Mouse (Mus musculus) adrenal gland, postnatal 25 days (tissue): ENCODE results near the gene Antxr1. TPM values are rescaled to one million over a fixed set of nuclear protein-coding genes. Genes with fewer than 3 reads are reported as not detected.
A peak's percentile ranks its signal among the peaks of the same experiment; 100 is the strongest.

ENCODE experiments used
- DNase-seq: peaks from one replicate; pipeline ENCODE4 v3.0.0; 2021; ENCODE audit warnings: mixed read lengths
- long read RNA-seq: library from polyadenylated mRNA; stranded (forward); transcript quantifications from one replicate; pipeline ENCODE4 v2.0.0, GENCODE M21; 2021
- total RNA-seq: library from RNA; stranded (reverse); gene quantifications from 2 replicates; pipeline ENCODE4 v1.2.3, GENCODE M21; 2021

Antxr1 gene
- total RNA-seq: 16.5 and 19.4 TPM in 2 replicates
- long read RNA-seq, partial matches to known transcripts: 1 of 4 reads
- long read RNA-seq, other reads (novel, unspliced or antisense): 3 of 4 reads

DNA sequence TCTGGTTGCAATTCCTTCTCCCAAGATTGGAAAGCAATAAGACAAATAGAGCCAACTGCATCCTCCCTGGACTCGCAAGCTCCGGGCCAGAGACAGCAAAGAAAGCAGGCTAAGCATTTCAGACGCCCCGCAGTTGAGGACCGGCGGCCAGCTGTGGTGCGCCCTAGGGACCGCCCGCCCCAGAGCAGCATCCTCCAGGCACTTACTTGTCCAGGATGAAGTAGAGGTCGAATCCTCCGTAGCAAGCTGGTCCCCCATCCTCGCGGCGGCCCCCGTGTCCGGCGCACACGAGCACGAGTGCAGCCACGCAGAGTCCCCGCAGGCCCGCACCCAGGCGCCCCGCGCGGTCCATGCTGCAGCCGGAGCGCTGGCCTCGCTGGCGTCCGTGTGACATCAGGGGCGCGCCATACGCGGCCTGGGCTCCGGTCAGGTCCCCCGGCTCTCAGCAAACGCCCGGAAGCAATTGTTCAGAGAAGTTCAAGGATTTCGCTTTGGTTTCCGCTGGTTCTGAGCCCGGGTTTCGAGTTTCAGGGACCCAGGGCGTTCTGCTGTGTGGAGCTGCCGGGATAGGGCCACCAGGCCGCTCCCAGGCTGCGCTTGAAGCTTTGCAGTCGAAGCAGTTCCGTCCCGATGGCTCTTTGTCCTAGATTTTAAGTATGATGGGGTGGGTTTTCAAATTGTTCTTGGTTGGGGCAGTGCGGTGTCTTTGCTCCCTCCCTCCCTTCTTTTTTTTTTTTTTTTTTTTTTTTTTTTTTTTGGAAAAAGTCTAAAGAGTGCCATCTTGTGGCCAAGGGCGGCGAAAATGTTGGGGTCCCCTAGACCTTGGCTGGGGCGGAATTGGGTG lies at the start of gene Antxr1:
Gene Antxr1 (minus strand): TSS at position 731 of the 844 bp plus-strand sequence.
- peak; percentile 53 for DNase-seq

DNA sequence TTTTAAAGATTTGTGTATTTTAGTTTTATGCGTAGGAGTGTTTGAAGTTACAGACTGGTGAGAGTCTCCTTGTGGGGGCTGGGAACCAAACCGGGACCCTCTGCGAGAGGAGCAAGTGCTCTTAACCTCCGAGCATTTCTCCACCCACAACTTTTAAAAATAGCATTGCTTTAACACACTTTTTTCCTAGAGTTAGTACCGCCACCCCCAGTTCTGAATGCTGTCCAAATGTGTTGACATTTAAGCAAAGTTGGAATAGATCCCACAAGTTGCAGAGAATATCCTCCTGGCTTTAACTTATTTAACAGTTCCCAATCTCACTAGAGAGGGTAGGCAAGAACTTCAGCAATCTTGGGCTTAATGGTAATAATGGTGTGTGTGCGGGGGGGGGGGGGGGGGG lies 49.1 kb upstream of the Antxr1 start:
- no peak for DNase-seq

DNA sequence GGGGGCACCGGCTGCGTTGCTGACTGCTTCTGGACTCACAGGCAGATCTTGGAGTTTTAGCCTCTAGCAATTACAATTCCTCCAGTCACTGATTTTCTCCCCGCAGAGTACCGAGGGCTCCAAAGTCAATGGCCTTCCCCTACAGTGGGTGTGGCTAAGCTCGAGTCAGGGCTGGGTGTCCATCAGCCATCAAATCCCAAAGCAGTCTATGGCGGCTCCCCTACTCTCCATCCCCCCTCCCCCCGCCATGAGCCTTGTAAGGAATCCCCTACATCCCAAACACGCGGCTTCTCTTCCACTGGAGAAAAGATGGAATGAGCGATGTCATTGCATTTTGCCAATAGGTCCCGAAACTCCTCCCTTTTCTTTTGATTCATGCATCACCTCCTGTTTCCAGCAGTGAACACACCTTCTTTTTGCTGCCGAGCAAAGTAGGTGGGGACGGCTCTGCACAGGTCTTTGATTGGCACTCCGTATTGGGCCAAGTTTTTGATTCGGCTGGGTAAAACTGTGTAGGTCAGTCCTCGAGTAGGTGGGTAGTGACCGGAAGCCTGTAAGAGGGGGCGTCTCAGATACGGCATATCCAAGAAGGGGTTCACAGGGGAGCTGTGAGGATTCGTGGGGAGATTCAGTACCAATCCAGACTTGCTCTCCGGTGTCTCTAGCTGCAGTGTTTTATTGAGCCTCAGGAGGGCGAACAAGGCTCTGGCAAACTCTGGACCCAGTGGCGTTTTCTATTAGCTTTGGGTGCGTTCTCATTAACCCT lies 48.5 kb upstream of the Antxr1 start:
- DNase-seq: no peak

DNA sequence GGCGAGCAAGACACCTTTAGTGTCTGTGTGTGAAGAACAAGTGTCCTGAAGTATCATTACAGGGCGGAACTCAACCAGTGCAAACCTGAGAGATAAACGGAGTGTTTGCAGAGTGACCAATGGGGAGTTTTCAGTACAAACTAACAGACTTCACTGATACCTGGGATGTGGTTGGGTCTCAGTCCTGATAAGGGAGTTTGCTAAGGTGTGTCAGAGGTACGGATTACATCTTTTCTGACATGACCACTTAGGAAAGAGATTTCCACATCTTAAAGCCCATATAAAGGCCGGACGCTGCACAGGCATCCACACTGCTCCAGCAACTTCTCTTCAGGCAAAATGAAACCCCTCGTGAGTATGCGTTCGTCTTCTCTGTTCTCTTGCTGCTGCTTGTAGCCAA lies 37.4 kb upstream of the Antxr1 start, which contains the start of gene Gkn2:
Gene Gkn2 (plus strand): TSS at position 301 of the 400 bp plus-strand sequence.
- no peak for DNase-seq

DNA sequence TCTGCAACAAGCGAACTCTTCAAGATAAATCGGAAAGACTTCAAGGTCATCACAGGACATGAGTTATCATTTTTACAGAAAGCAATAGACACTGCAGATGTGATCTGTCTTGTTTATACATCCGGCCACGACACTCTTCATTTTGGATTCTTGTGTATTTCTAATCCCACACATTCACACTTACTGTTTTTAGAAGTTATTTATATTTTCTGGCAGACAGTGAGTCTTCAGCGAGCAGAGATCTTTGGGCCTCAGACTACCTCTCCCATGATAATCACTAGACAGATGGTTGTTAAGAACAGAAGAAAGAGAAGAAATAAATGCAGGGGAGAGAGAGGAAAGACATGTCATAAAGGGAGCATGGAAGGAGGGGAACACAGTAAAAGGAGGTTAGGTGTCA lies 33.6 kb upstream of the Antxr1 start:
- no peak for DNase-seq

DNA sequence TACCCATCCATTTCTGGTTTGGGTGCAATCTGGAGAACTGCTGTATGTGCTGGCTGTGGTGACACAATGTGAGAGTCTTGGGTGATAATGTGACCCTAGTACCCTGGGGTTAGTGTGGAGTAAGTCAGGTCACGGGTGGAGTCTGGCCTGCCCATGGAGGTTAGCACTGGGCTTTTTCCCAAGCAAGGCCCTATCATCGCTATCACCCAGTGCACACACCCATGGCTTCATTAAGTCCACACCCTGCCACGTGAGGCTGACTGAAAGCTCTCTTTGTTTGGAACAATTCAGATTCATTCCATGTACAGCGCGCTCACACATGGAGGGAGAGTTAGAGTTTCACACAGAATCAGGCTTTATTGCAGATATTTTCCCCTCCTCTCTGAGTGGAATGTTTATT lies 18.8 kb upstream of the Antxr1 start:
- DNase-seq: no peak

DNA sequence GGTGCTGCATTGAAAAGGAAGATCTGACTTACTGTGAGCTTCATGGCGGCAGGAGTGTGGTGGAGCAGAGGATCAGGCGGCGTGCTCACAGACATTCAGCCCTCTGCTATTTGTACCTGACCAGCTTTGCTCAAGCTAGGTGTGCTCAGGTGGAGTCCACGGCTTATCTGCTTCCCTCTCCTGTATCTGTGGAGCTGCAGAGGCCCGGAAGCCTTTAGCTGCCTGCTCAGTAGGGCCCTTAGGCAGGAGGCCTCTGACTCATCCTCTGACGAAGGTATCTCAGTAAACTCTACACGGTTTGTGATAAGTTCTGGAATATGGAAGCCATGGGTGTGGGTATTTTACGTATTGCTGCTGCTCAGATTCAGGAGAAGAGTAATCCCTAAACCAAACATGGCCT lies 15.2 kb upstream of the Antxr1 start, which contains the start of gene Gkn1:
Gene Gkn1 (minus strand): TSS at position 114 of the 400 bp plus-strand sequence.
- DNase-seq: no peak

DNA sequence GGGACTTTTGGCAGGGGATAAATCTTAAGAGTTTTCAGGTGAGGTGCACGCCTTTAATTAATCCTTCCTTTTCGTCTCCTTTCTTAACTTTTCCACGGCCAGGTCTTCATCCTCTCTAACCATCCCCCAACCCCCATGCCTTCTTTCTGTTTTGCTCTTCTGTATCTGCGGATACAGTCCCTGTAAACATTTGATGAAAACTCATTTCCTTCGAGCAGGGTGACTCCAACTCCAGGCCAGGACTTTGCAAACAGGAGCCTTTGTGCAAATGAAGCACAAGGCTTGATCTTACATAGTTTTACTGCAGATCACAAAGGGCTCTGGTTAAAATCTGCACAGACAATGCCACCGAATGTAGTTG lies 294 bp upstream of the Antxr1 start:
- no peak for DNase-seq

DNA sequence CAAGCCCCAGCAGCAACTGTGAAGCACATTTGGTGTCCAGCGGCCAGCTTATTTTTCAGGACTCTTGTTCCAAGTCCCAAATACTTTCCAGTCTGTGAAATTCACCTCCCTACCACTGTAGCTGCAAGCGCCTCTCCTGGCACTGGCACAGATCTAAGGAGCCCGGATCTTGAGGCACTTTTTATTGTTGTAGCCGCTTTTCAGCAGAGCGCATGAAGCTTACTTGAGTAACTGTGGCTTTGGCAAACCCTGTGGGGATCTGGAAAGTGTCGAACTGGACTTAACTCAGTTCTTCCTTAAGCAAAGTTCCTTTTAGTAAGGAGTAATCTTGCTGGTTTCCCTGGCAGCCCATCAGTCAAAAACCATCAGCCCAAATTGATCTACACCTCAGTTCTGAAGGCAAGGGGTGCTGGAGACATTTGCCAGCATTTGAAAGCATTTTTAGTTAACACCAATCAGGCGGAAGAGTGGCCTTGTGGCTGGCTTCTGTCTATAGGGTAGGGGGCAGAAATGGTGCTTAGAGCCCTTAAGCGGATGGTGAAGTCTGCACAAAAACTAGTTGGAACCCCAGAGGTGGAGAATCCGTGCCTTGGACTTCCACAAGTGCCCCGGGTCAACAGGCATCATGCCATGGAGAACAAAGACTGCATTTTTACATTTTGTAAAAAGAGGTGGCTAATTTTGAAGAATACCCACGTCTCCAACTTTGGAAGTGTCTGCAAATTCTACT lies 1.1 kb downstream of the Antxr1 start:
- DNase-seq: no peak

DNA sequence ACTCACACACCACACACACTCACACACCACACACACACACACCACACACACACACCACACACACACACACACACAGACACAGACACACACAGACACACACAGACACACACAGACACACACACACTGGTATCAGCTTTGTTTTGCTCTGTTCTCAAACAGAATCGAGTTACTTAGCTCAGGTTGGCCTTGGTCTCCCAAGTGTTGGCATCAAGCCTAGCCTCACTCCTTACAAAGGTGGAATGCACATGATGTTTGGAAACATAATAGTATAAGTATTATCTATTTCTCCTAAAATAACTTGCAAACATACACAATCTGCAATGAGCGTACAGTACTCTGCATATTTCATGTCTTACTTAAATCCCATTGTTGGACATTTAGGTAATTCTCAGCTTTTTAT lies 3.2 kb downstream of the Antxr1 start:
- DNase-seq: no peak

DNA sequence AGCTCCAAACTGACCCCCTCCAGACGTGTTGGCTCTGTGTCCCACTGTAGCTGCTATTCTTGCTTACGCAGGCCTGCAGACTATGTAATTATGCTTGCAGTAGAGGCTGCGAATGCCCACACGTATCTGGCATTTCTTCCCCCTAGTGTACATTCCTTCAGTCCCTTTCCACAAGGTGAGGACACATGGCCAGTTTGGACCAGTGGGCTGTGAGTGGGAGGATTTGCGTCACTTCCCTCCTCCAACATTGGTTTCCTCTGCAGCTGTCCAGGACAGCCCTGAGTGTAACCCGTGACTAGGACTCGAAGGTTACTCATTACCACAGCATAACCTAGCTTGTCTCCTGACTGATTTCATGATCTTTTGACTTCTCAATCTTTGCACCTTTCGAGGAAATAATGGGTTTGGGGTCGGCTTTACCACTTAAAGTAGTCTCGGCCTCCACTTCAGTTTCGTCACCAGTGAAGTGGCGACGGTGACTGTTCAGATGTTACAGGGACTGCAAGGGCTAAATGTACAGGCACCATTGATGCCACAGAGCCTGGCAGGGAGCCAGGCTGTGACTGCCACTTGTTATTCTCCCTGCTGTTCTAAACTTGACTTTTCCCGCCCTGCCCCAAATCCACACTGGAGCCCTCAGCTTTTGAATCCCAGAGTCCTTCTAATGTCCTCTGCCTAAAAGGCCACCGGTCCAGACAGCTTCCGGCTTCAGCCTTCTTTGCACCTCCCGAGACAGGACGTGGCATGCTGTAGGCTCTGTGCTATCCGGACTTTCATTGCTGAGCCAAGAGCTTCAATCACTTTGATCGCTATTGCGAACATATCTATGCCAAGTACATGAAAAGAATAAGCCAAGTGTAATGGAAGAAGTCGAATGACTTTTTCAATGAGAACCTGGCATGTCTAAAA lies 7.1 kb downstream of the Antxr1 start:
- DNase-seq: no peak

DNA sequence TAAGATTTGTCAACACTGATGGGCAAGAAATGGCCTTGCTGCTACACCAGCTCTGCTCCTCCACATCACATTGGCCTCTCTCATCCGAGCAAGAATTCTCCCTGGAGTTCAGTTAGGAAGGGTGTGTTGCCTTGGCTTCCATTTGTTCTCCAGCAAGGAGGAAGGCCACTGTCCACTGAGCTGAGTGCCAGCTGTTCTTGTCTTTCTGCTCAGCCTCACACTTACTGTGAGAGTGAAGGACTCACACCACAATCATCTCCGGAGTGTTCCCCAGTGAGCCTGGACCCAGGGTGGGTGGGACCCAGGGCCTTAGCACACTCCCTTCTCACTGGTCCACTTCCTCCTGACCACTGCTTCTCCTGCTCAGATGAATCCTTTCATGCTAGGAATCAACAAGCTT lies 8.7 kb downstream of the Antxr1 start:
- DNase-seq: no peak

DNA sequence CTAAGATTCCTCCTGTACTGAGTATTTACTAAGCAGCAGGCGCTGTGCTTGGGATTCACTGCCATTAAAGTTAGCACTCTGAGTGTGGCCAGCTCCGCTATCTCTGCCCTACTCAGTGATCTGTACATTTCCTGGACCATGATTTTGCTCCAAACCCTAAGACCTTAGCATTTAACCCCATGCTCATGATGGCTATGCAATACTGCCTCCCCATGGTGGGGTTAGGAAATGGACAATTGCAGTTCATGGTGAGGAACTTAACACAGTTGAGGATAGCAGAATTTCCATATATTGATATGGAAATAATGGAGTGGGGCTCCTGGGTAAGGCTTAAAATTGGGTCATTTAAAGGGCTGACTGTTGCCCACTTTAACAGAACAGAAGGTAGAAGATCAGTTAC lies 12.2 kb downstream of the Antxr1 start:
- peak; percentile 20 for DNase-seq

DNA sequence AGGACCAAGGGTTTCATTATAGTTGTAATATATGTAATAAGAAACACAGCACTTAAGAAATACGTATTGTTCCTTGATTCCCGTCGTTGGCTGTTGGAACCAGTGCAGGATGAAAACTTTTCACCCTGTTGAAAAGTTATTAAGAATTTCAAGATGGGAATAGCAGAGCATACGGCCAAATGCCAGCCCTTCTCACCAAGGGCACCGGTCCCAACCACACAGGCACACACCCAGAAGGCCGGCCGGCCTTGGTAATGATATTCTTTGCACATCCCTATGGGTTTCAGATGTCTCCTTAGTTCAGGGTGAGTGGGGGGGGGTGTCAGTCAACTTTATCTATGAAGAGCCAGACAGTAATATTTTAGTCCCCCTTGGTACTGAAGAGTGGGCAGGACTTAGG lies 17.0 kb downstream of the Antxr1 start:
- DNase-seq: no peak

DNA sequence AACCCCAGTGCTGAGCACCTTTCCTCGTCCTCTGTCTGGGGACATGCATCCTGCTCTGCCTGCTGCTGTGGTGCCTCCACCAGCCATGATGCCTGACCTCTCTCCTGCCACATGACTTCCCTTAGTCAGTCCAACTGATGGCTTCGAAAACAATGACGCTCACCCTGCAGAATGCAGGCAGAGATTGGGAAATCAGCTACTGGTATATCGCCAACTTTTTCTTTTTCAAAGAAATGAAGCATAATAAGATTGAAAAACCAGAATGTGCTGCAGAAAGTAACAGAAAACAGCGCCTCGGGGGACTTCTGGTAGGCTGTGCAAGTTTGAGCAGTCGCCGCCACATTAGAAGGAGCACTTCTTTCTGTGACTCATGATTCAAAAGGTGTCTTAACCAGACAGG lies 18.7 kb downstream of the Antxr1 start:
- no peak for DNase-seq

DNA sequence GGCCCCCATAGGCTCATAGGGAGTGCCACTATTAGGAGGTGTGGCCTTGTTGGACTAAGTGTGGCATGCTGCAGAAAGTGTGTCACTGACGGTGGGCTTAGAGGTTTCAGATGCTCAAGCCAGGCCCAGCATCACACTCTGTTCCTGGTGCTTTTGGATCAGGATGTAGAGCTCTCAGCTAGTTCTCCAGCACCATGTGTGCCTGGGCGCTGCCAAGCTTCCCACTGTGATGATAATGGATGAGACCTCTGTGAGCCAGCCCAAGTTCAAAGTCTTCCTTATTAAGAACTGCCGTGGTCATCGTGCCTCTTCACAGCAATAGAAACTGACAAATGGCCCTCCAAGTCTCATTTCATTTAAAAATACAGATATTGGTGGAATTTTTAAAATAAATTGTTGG lies 22.9 kb downstream of the Antxr1 start:
- DNase-seq: no peak

DNA sequence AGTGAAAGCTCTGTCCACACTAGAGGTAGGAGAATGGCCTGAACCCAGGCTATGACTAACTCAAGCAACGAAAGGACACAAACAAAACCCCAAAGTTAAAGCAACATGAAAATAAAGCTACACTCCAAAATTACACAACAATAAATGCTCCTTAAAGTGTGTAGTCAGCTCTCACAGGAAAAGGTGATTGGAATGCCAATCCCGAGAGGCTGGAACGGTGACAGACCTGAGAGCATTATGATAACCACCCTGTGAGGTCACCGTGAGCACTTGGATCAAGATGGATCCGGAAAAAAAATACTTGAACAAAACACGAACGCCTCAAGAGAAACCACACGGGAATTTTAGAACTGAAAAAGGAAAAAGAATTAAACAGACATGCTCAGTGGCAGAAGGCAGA lies 31.1 kb downstream of the Antxr1 start:
- no peak for DNase-seq

DNA sequence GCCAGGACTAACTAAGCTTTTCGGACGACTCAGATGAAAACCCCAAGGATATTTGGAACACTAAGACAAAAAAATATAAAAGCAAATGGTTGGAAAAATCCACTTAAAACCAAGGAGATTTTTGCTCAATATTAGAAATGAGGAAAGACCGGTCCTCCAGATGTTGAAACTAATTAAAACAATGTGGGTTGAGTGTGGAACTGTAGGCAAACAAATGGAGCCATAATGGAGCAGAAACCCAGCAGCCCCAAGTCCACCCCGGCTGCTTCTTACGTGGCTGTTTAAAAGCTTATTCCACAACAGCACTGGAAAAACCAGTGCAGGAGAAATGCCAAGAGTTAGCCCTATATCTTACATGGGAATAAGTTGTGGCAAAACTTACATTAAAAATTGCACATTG lies 32.9 kb downstream of the Antxr1 start:
- no peak for DNase-seq

DNA sequence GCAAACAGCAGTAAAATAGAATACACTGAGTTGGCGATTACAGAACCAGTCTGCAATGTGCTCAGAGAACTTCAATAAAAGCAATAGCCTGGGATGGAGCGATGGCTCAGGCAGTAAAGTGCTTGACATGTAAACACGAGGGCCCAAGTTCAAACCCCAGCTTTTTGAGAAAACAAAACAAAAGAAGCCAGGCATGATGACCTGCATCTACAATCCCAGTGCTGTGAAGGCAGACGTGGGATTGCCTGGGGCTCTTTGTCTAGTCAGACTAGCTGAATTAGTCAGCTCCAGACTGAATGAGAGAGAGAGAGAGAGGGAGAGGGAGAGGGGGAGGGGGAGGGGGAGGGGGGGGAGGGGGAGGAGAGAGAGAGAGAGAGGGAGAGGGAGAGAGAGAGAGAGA lies 33.6 kb downstream of the Antxr1 start:
- DNase-seq: no peak

DNA sequence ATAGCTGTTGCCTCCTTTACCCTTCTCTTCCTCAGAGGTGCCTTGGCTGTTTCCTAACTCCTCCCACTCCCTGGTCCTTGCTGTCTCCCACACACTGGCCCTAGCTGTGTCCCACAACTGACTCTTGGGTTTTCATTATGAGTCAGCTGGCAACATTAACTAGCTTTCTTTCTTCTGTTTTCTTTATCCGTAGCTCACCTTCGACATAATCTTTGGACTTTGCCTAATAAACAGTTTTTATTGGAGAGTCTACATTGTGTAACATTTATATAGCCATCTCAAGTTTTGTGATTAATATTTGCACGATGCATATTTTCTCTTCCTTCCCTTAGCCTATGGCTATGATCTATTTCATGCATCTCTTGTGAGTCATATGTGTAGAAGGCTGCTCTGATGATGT lies 40.7 kb downstream of the Antxr1 start:
- DNase-seq: no peak
